25 mouse cellular contexts compared by ENCODE assay signal in the genomic region with DNA sequence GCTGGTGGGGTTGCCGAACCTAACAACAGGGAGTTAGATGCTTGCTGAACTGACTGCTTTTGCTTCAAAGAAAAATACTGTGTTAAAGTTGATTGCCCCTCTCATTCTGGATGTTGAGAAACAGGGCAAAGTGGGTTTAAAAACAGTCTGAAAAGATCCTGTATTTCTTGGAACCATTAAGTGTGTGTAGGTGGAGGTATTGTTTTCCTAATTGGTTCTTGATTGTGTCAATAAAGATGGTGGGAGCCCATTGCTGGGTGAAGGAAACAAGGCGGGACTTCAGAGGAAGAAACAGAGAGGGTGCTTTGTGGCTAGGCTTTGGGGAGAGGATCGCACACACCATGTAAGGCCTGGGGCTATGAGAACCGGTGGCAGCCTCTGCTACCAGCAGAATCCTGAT. TPM values are rescaled to one million over a fixed set of nuclear protein-coding genes. Genes with fewer than 3 reads are reported as not detected.
DNase-seq lines count a peak whose midpoint lies in the region; TF ChIP-seq lines count a peak whose summit lies in the region.
"Had no signal": no experiment of that assay in that cellular context is flagged by ENCODE, and none has a peak within 500 bp of the region (broad histone marks: within the 10 kb centered on the region; RNA-seq: fewer than 3 reads in every experiment).

No protein-coding gene starts in this region.

- 49% methylated on average over 4 of the region's 4 CpGs for WGBS in heart, embryonic 10.5 days

- intact Hi-C loops in heart, postnatal 25 days (cut with DNase I): no loop called here
- intact Hi-C loops in left cerebral cortex, postnatal 14 days (cut with DNase I): no loop called here

- no peaks in the 10 kb centered on the region for H3K4me1 ChIP-seq in heart, embryonic 10.5 days
- peaks cover 69% of the 10 kb centered on the region for H3K4me1 ChIP-seq in E14TG2a.4 (replicated peaks; ENCODE audit: low read depth, low read length)
- H3K4me1 ChIP-seq: forebrain, embryonic 15.5 days had no signal

- H3K4me3 ChIP-seq in heart, embryonic 10.5 days: no peak overlapping the region
- peak overlapping the region; percentile 53 for H3K4me3 ChIP-seq in E14TG2a.4 (replicated peaks; ENCODE audit: low read length)
- H3K4me3 ChIP-seq: embryonic facial prominence, embryonic 10.5 days; embryonic facial prominence, embryonic 12.5 days; forebrain, embryonic 13.5 days; forebrain, embryonic 15.5 days had no signal

- TF ChIP-seq CTCF in E14TG2a.4 (conservative IDR thresholded peaks at IDR 0.05; ENCODE audit: low read length): no peak

- H3K27ac ChIP-seq in heart, embryonic 10.5 days: no peak overlapping the region
- H3K27ac ChIP-seq: embryonic facial prominence, embryonic 10.5 days; embryonic facial prominence, embryonic 12.5 days; forebrain, embryonic 13.5 days; forebrain, embryonic 15.5 days had no signal

- no peaks in the 10 kb centered on the region; the same call in 1 of the 2 replicates for H3K27me3 ChIP-seq in heart, embryonic 10.5 days (ENCODE audit: insufficient read depth, poor library complexity, severe bottlenecking)
- no peaks in the 10 kb centered on the region for H3K27me3 ChIP-seq in E14TG2a.4 (ENCODE audit: insufficient read depth, low read length)
- H3K27me3 ChIP-seq: forebrain, embryonic 13.5 days; forebrain, embryonic 15.5 days had no signal

- no peaks in the 10 kb centered on the region for H3K9me3 ChIP-seq in heart, embryonic 10.5 days
- peaks cover 13% of the 10 kb centered on the region for H3K9me3 ChIP-seq in E14TG2a.4 (ENCODE audit: low read length)
- H3K9me3 ChIP-seq: embryonic facial prominence, embryonic 10.5 days; embryonic facial prominence, embryonic 12.5 days; forebrain, embryonic 13.5 days; forebrain, embryonic 15.5 days; G1E had no signal

- H3K36me3 ChIP-seq in heart, embryonic 10.5 days: no peaks in the 10 kb centered on the region
- H3K36me3 ChIP-seq in E14TG2a.4 (ENCODE audit: insufficient read depth, low read length): no peaks in the 10 kb centered on the region
- H3K36me3 ChIP-seq: embryonic facial prominence, embryonic 10.5 days; embryonic facial prominence, embryonic 12.5 days; G1E had no signal

- peak; percentile 48 for DNase-seq in heart, embryonic 10.5 days (ENCODE audit: low spot score)
- DNase-seq in heart, postnatal 25 days (ENCODE audit: low spot score): no peak
- DNase-seq in ES-CJ7 (ENCODE audit: low read depth, low spot score) (peak; percentile 85), R1 (ENCODE audit: low read depth, low spot score) (peak; percentile 91)
- no peak for DNase-seq in frontal cortex, adult 2 months (ENCODE audit: extremely low spot score in 1 of 2, low spot score in 1 of 2)
- DNase-seq in left cerebral cortex, postnatal 14 days (ENCODE audit: low spot score in 2 of 2): no peak
- no peak for DNase-seq in ovary, adult 18-20 months (ENCODE audit: low spot score)
- DNase-seq: adrenal gland, adult 8-10 months; adrenal gland, postnatal 14 days; adrenal gland, postnatal 36 days; B cell, adult 2 months; cerebellum, adult 11-12 months; cerebellum, adult 2 months; cerebellum, adult 9-10 months; cerebellum, postnatal 10 days; cerebellum, postnatal 25 days; forebrain, postnatal 0 days had no signal

RNA-seq across cellular contexts. Expression of a gene that starts 4.9 kb away (rescaled TPM):
- polyA plus RNA-seq in heart, embryonic 10.5 days (2016; fragmentation: Nextera tagmentation; extraction: Ambion mirVana): 0.63 and 0.65 TPM in 2 replicates
- total RNA-seq in heart, postnatal 25 days (2021): 1 to 10 TPM; 2.6 to 3.2 TPM
- polyA plus RNA-seq in frontal cortex, adult 2 months (2012; rRNA removed): 1.4 and 1.6 TPM in 2 replicates
- under 1 TPM; 0.31 to 0.34 TPM for total RNA-seq in left cerebral cortex, postnatal 14 days (2021)
- total RNA-seq: G1E had no signal
- polyA plus RNA-seq: G1E had no signal

RNA-seq across cellular contexts. Expression of a gene that starts 10.2 kb away (rescaled TPM):
- 1.0 and 2.8 TPM in 2 replicates for polyA plus RNA-seq in heart, embryonic 10.5 days (2016; fragmentation: Nextera tagmentation; extraction: Ambion mirVana)
- 1 to 10 TPM in 1 of 2 experiments, under 1 TPM in 1; 0.94 to 1.1 TPM for total RNA-seq in heart, postnatal 25 days (2021)
- 185 and 235 TPM in 2 replicates for polyA plus RNA-seq in frontal cortex, adult 2 months (2012; rRNA removed)
- 100 to 1,000 TPM; 241 to 259 TPM for total RNA-seq in left cerebral cortex, postnatal 14 days (2021)
- total RNA-seq: G1E had no signal
- polyA plus RNA-seq: activated CD4-positive, CD25-positive, alpha-beta regulatory T cell, adult 4 months; G1E had no signal

RNA-seq across cellular contexts. Expression of a gene that starts 13.2 kb away (rescaled TPM):
- polyA plus RNA-seq in heart, embryonic 10.5 days (2016; fragmentation: Nextera tagmentation; extraction: Ambion mirVana): 960 and 1,463 TPM in 2 replicates
- total RNA-seq in heart, postnatal 25 days (2021): over 10,000 TPM in 1 of 2 experiments, 1,000 to 10,000 TPM in 1; 9,719 to 10,316 TPM
- 8.3 and 12.1 TPM in 2 replicates for polyA plus RNA-seq in frontal cortex, adult 2 months (2012; rRNA removed)
- total RNA-seq in left cerebral cortex, postnatal 14 days (2021): under 1 TPM in 1 of 2 experiments, not detected in 1; 0.55 TPM
- total RNA-seq: G1E had no signal

RNA-seq across cellular contexts. Expression of a gene that starts 21.0 kb away (rescaled TPM):
- 97.0 and 167 TPM in 2 replicates for polyA plus RNA-seq in heart, embryonic 10.5 days (2016; fragmentation: Nextera tagmentation; extraction: Ambion mirVana)
- 10 to 100 TPM; 26.1 to 30.7 TPM for total RNA-seq in heart, postnatal 25 days (2021)
- 10.7 and 12.6 TPM in 2 replicates for polyA plus RNA-seq in frontal cortex, adult 2 months (2012; rRNA removed)
- total RNA-seq in left cerebral cortex, postnatal 14 days (2021): 1 to 10 TPM; 2.7 to 4.3 TPM
- total RNA-seq: G1E had no signal
- polyA plus RNA-seq: Patski had no signal

RNA-seq across cellular contexts. Expression of a gene that starts 35.7 kb away (rescaled TPM):
- polyA plus RNA-seq in heart, embryonic 10.5 days (2016; fragmentation: Nextera tagmentation; extraction: Ambion mirVana): 30.9 and 46.0 TPM in 2 replicates
- 10 to 100 TPM; 54.7 to 61.2 TPM for total RNA-seq in heart, postnatal 25 days (2021)
- polyA plus RNA-seq in frontal cortex, adult 2 months (2012; rRNA removed): 102 and 135 TPM in 2 replicates
- total RNA-seq in left cerebral cortex, postnatal 14 days (2021): 100 to 1,000 TPM; 117 to 128 TPM

Comparison
In these comparisons a context has a peak if more than half of its experiments do, and no peak if none do; other contexts are left out.
1. DNase-seq: peak in heart, embryonic 10.5 days (single experiment), ES-CJ7 (single experiment) and R1 (single experiment); none in heart, postnatal 25 days (single experiment), frontal cortex, adult 2 months (0 of 2), left cerebral cortex, postnatal 14 days (0 of 2) and ovary, adult 18-20 months (single experiment).
2. RNA of a gene that starts 10.2 kb away (total RNA-seq): 241 to 259 TPM in left cerebral cortex, postnatal 14 days; 0.94 to 1.1 TPM in heart, postnatal 25 days; every median in the first group is over 100 times any median in the second.
3. RNA of a gene that starts 13.2 kb away (total RNA-seq): 9,719 to 10,316 TPM in heart, postnatal 25 days; 0.55 TPM in left cerebral cortex, postnatal 14 days; every median in the first group is over 1,000 times any median in the second.